Mouse (Mus musculus): ENCODE measurements around the gene Serpina16. TPM values are rescaled to one million over a fixed set of nuclear protein-coding genes. Genes with fewer than 3 reads are reported as not detected.
A peak's percentile ranks its signal among the peaks of the same experiment; 100 is the strongest.

Gene Serpina16
- total and polyA plus RNA-seq, 3 experiments: not detected

GRCm38 (mm10) chr12:103653836-103654235 is 22.1 kb downstream of the Serpina16 start:
- H3K27me3 ChIP-seq (ENCODE audit: control insufficient read depth in 1 of 2, insufficient read depth in 2 of 2, low read length in 2 of 2): no peaks in the 10 kb centered on the region; a peak in 1 of 4 replicates
- no peaks in the 10 kb centered on the region for H3K9me3 ChIP-seq (replicated peaks; ENCODE audit: insufficient read depth, low read length)
- no peaks in the 10 kb centered on the region for H3K4me1 ChIP-seq (ENCODE audit: control insufficient read depth in 1 of 2, insufficient read depth in 2 of 2, low read length in 2 of 2)
- no peaks in the 10 kb centered on the region for H3K79me2 ChIP-seq (ENCODE audit: control insufficient read depth, insufficient read depth, low read length, poor library complexity)
- TF ChIP-seq MEF2A (IDR thresholded peaks at IDR 0.05; ENCODE audit: extremely low read depth, insufficient replicate concordance, low read depth, low read length, poor library complexity, severe bottlenecking) (no peak), ETS1 (IDR thresholded peaks at IDR 0.05; ENCODE audit: low read depth, low read length) (no peak), HCFC1 (IDR thresholded peaks at IDR 0.05; ENCODE audit: low read depth, low read length) (no peak), KAT2A (conservative IDR thresholded peaks at IDR 0.05; ENCODE audit: low read depth, low read length) (no peak), E2F4 (IDR thresholded peaks at IDR 0.05; ENCODE audit: borderline replicate concordance, low read depth, low read length) (no peak), NRF1 (IDR thresholded peaks at IDR 0.05; ENCODE audit: insufficient read depth, low read depth, low read length, poor library complexity, severe bottlenecking) (no peak), MAFK (IDR thresholded peaks at IDR 0.05; ENCODE audit: borderline replicate concordance, low read depth, low read length) (no peak), ELF1 (IDR thresholded peaks at IDR 0.05; ENCODE audit: low read depth, low read length) (no peak), TCF12 (IDR thresholded peaks at IDR 0.05; ENCODE audit: low read depth, low read length) (no peak), MYB (IDR thresholded peaks at IDR 0.05; ENCODE audit: low read depth, low read length) (no peak), MAX (IDR thresholded peaks at IDR 0.05; ENCODE audit: low read length) (no peak), RCOR1 (IDR thresholded peaks at IDR 0.05; ENCODE audit: low read depth, low read length) (no peak), POLR2AphosphoS2 (IDR thresholded peaks at IDR 0.05; ENCODE audit: low read length) (no peak)
- no peak overlapping the region for H3K9ac ChIP-seq (ENCODE audit: control insufficient read depth, low read depth, low read length, poor library complexity, severe bottlenecking)
- DNase-seq (ENCODE audit: low read depth, low spot score): no peak
- H3K36me3 ChIP-seq (ENCODE audit: control insufficient read depth in 1 of 2, insufficient read depth in 2 of 2, low read length in 2 of 2): no peaks in the 10 kb centered on the region
- no peak overlapping the region for H3K27ac ChIP-seq (ENCODE audit: control insufficient read depth, low read depth, low read length)
- H3K4me3 ChIP-seq (ENCODE audit: control insufficient read depth in 1 of 2, insufficient read depth in 1 of 2, low read depth in 2 of 2, low read length in 2 of 2): no peak overlapping the region

GRCm38 (mm10) chr12:103646314-103646713 is 29.6 kb downstream of the Serpina16 start:
- H3K9me3 ChIP-seq (replicated peaks; ENCODE audit: insufficient read depth, low read length): no peaks in the 10 kb centered on the region
- TF ChIP-seq USF2 (IDR thresholded peaks at IDR 0.05; ENCODE audit: borderline replicate concordance in 1 of 2, insufficient read depth in 1 of 2, low read depth in 1 of 2, low read length in 2 of 2) (0 out of 4 replicates have a peak, but pooled peaks of 1 of the 2 experiments have one; percentile 49), RCOR1 (IDR thresholded peaks at IDR 0.05; ENCODE audit: low read depth, low read length) (0 out of 2 replicates have a peak, but pooled peaks have one; percentile 30), EP300 (IDR thresholded peaks at IDR 0.05; ENCODE audit: low read depth in 1 of 2, low read length in 2 of 2) (peak; percentile 56 to 58), MYC (IDR thresholded peaks at IDR 0.05; ENCODE audit: low read depth, low read length) (no peak), HCFC1 (IDR thresholded peaks at IDR 0.05; ENCODE audit: low read depth, low read length) (no peak), USF1 (IDR thresholded peaks at IDR 0.05; ENCODE audit: low read depth, low read length) (peak; percentile 84), NELFE (IDR thresholded peaks at IDR 0.05; ENCODE audit: low read depth, low read length) (no peak), TCF12 (IDR thresholded peaks at IDR 0.05; ENCODE audit: low read depth, low read length) (peak; percentile 71), MEF2A (IDR thresholded peaks at IDR 0.05; ENCODE audit: extremely low read depth, insufficient replicate concordance, low read depth, low read length, poor library complexity, severe bottlenecking) (no peak), MAX (IDR thresholded peaks at IDR 0.05; ENCODE audit: low read length) (peak; percentile 32; the same call in 1 of the 2 replicates), ZMIZ1 (IDR thresholded peaks at IDR 0.05; ENCODE audit: low read depth, low read length) (no peak), MXI1 (IDR thresholded peaks at IDR 0.05; ENCODE audit: low read depth, low read length) (peak; percentile 41; the same call in 1 of the 2 replicates), CHD2 (IDR thresholded peaks at IDR 0.05; ENCODE audit: low read length) (no peak), TAL1 (IDR thresholded peaks at IDR 0.05; ENCODE audit: low read length) (no peak), GATA1 (IDR thresholded peaks at IDR 0.05; ENCODE audit: low read depth, low read length) (peak; percentile 74), SIN3A (IDR thresholded peaks at IDR 0.05; ENCODE audit: low read length) (0 out of 2 replicates have a peak, but pooled peaks have one; percentile 21), RAD21 (IDR thresholded peaks at IDR 0.05; ENCODE audit: low read depth, low read length) (no peak), NRF1 (IDR thresholded peaks at IDR 0.05; ENCODE audit: insufficient read depth, low read depth, low read length, poor library complexity, severe bottlenecking) (no peak), ETS1 (IDR thresholded peaks at IDR 0.05; ENCODE audit: low read depth, low read length) (peak; percentile 73)
- no peak overlapping the region for H3K4me3 ChIP-seq (ENCODE audit: control insufficient read depth in 1 of 2, insufficient read depth in 1 of 2, low read depth in 2 of 2, low read length in 2 of 2)
- H3K27me3 ChIP-seq (ENCODE audit: control insufficient read depth in 1 of 2, insufficient read depth in 2 of 2, low read length in 2 of 2): no peaks in the 10 kb centered on the region
- H3K36me3 ChIP-seq (ENCODE audit: control insufficient read depth in 1 of 2, insufficient read depth in 2 of 2, low read length in 2 of 2): peaks cover 0 to 2% of the 10 kb centered on the region in 2 experiments; a peak in 1 of 4 replicates
- peaks cover 6 to 13% of the 10 kb centered on the region in 2 experiments; a peak in 3 of 4 replicates for H3K4me1 ChIP-seq (ENCODE audit: control insufficient read depth in 1 of 2, insufficient read depth in 2 of 2, low read length in 2 of 2)
- peak; percentile 47 for DNase-seq (ENCODE audit: low read depth, low spot score)
- no peak overlapping the region for H3K9ac ChIP-seq (ENCODE audit: control insufficient read depth, low read depth, low read length, poor library complexity, severe bottlenecking)
- H3K27ac ChIP-seq (ENCODE audit: control insufficient read depth, low read depth, low read length): no peak overlapping the region
- H3K79me2 ChIP-seq (ENCODE audit: control insufficient read depth, insufficient read depth, low read length, poor library complexity): no peaks in the 10 kb centered on the region

Data from MEL (cell line).